Mouse (Mus musculus) intestine, embryonic 15.5 days (tissue): ENCODE results near the gene Prnd. TPM values are rescaled to one million over a fixed set of nuclear protein-coding genes. Genes with fewer than 3 reads are reported as not detected.

Source experiments
- ATAC-seq: fragments of 200-750 bp; cut with Nextera tagmentation; 2 replicates; pipeline ENCODE4 v1.8.0; 2017; ENCODE audit warnings: moderate TSS enrichment, moderate library complexity
- H3K27ac ChIP-seq: fragments of 300-500 bp; sonication (generic); 2 replicates; pipeline ENCODE4 v1.5.1; 2015; ENCODE audit warnings: mild to moderate bottlenecking, inconsistent platforms
- H3K27me3 ChIP-seq: fragments of 300-500 bp; sonication (generic); replicated peaks from 2 replicates; pipeline ENCODE4 v1.6.1; 2015; ENCODE audit warnings: inconsistent platforms
- H3K36me3 ChIP-seq: fragments of 300-500 bp; sonication (generic); 2 replicates; pipeline ENCODE4 v1.6.1; 2015; ENCODE audit warnings: inconsistent platforms
- H3K4me1 ChIP-seq: fragments of 300-500 bp; sonication (generic); replicated peaks from 2 replicates; pipeline ENCODE4 v1.6.1; 2015; ENCODE audit warnings: inconsistent platforms
- H3K4me2 ChIP-seq: fragments of 300-500 bp; sonication (generic); replicated peaks from 2 replicates; pipeline ENCODE4 v1.6.1; 2015; ENCODE audit warnings: mild to moderate bottlenecking, inconsistent platforms
- H3K4me3 ChIP-seq: fragments of 300-500 bp; sonication (generic); replicated peaks from 2 replicates; pipeline ENCODE4 v1.5.1; 2015; ENCODE audit warnings: inconsistent platforms
- H3K9ac ChIP-seq: fragments of 300-500 bp; sonication (generic); 2 replicates; pipeline ENCODE4 v1.6.1; 2015; ENCODE audit warnings: inconsistent platforms
- H3K9me3 ChIP-seq: fragments of 300-500 bp; sonication (generic); 2 replicates; pipeline ENCODE4 v1.6.1; 2016; ENCODE audit warnings: inconsistent platforms
- WGBS: fragments of 180-500 bp; shearing (Covaris S2); methylation state at CpG from one replicate; pipeline ENCODE4 v1.1.7; 2015; 5-methylcytosine and 5-hydroxymethylcytosine counted together
- polyA plus RNA-seq: library from polyadenylated mRNA; unstranded; fragments of >200 nt; fragmentation: Nextera tagmentation; extraction: Ambion mirVana; gene quantifications from 2 replicates; pipeline ENCODE4 v1.2.1, GENCODE M21; 2015

The Prnd gene
- polyA plus RNA-seq, 1 experiment from 2014 or later = 34.6 TPM

GRCm38 (mm10) chr2:131911341-131911740 is 39.3 kb upstream of the Prnd start:
- H3K27me3 ChIP-seq = no peaks in the 10 kb centered on the region
- 40% methylated on average over 4 of the region's 4 CpGs for WGBS
- H3K4me3 ChIP-seq = no peak overlapping the region

GRCm38 (mm10) chr2:131912526-131913258 is 38.0 kb upstream of the Prnd start:
- H3K27ac ChIP-seq = no peak overlapping the region
- H3K4me1 ChIP-seq = 0 out of 2 replicates have a peak, but pooled peaks cover 6% of the 10 kb centered on the region
- no peak overlapping the region for H3K4me3 ChIP-seq
- no peak overlapping the region for H3K4me2 ChIP-seq
- H3K9me3 ChIP-seq = no peaks in the 10 kb centered on the region
- 82% methylated on average over 8 of the region's 8 CpGs for WGBS
- no peaks in the 10 kb centered on the region for H3K36me3 ChIP-seq
- ATAC-seq = no peak
- H3K27me3 ChIP-seq = no peaks in the 10 kb centered on the region
- no peak overlapping the region for H3K9ac ChIP-seq

More at GRCm38 (mm10) chr2:131911341-131911740, 39.3 kb upstream of the Prnd start:
- no peak for ATAC-seq
- H3K4me1 ChIP-seq = 0 out of 2 replicates have a peak, but pooled peaks cover 6% of the 10 kb centered on the region
- H3K36me3 ChIP-seq = no peaks in the 10 kb centered on the region
- no peak overlapping the region for H3K9ac ChIP-seq
- H3K9me3 ChIP-seq = no peaks in the 10 kb centered on the region
- peak overlapping the region; percentile 87 for H3K4me2 ChIP-seq
- no peak overlapping the region for H3K27ac ChIP-seq

DNA sequence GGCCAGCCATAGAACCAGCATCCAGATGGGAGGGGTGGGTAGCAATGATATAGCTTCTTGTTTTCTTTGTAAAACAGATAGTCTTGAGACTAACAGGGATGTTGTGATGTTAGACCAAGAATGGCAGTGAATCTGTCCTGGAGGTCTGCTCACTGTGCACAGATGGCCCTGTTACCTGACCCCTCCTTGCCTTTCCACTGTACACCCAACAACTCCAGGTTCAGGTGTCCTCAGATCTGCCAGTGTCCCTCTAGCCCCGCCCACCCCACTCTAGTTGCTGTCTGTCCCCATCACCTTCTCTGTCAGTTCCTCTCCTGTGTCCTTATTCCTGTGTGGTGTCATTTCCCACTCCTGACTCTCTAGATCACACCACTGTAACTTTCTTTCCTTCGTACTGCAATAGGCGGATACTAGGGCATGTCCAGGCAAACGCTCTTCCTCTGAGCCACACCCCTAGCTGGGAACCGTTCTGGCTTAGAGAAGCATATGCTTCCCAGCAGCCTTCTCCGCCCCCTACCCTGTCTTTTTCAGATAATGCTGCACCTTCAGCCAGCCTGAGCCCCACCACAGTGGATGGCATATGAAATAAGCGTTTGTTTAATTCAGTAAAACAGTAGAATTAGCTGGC is 18.3 kb upstream of the Prnd start:
- Histone ChIP-seq H3K9ac (no peak overlapping the region), H3K9me3 (no peaks in the 10 kb centered on the region), H3K4me2 (no peak overlapping the region), H3K4me3 (no peak overlapping the region), H3K27ac (no peak overlapping the region), H3K36me3 (no peaks in the 10 kb centered on the region), H3K4me1 (0 out of 2 replicates have a peak, but pooled peaks cover 7% of the 10 kb centered on the region), H3K27me3 (no peaks in the 10 kb centered on the region)
- 60% methylated on average over 7 of the region's 7 CpGs for WGBS
- ATAC-seq = no peak

GRCm38 (mm10) chr2:131933013-131933412 is 17.6 kb upstream of the Prnd start:
- H3K9ac ChIP-seq = no peak overlapping the region
- H3K4me1 ChIP-seq = 0 out of 2 replicates have a peak, but pooled peaks cover 7% of the 10 kb centered on the region
- no peak overlapping the region for H3K27ac ChIP-seq
- no peaks in the 10 kb centered on the region for H3K36me3 ChIP-seq
- no peak overlapping the region for H3K4me3 ChIP-seq
- no peak overlapping the region for H3K4me2 ChIP-seq
- 28% methylated on average over 6 of the region's 6 CpGs for WGBS
- no peaks in the 10 kb centered on the region for H3K9me3 ChIP-seq
- H3K27me3 ChIP-seq = no peaks in the 10 kb centered on the region
- no peak for ATAC-seq

GRCm38 (mm10) chr2:131933598-131933997 is 17.1 kb upstream of the Prnd start:
- no peak overlapping the region for H3K27ac ChIP-seq
- 0 out of 2 replicates have a peak, but pooled peaks cover 7% of the 10 kb centered on the region for H3K4me1 ChIP-seq
- 50% methylated on average over 3 of the region's 3 CpGs for WGBS
- H3K36me3 ChIP-seq = no peaks in the 10 kb centered on the region
- no peaks in the 10 kb centered on the region for H3K27me3 ChIP-seq
- H3K9me3 ChIP-seq = no peaks in the 10 kb centered on the region
- no peak overlapping the region for H3K4me3 ChIP-seq
- no peak for ATAC-seq
- H3K9ac ChIP-seq = no peak overlapping the region
- H3K4me2 ChIP-seq = no peak overlapping the region

- Histone ChIP-seq H3K9ac (no peak overlapping the region), H3K36me3 (no peaks in the 10 kb centered on the region), H3K27ac (no peak overlapping the region), H3K27me3 (no peaks in the 10 kb centered on the region), H3K4me2 (no peak overlapping the region), H3K4me3 (no peak overlapping the region), H3K9me3 (no peaks in the 10 kb centered on the region), H3K4me1 (0 out of 2 replicates have a peak, but pooled peaks cover 7% of the 10 kb centered on the region)
- WGBS = 84% methylated on average over 2 of the region's 2 CpGs
- no peak for ATAC-seq
These were observed 16.4 kb upstream of the Prnd start for GRCm38 (mm10) chr2:131934243-131934642.

- Histone ChIP-seq H3K27me3 (no peaks in the 10 kb centered on the region), H3K36me3 (no peaks in the 10 kb centered on the region), H3K27ac (no peak overlapping the region), H3K4me2 (no peak overlapping the region), H3K9ac (no peak overlapping the region), H3K4me3 (no peak overlapping the region), H3K4me1 (0 out of 2 replicates have a peak, but pooled peaks cover 7% of the 10 kb centered on the region), H3K9me3 (no peaks in the 10 kb centered on the region)
- WGBS = 57% methylated on average over 10 of the region's 10 CpGs
- ATAC-seq = no peak
These were observed 15.1 kb upstream of the Prnd start for GRCm38 (mm10) chr2:131935390-131936105.

DNA sequence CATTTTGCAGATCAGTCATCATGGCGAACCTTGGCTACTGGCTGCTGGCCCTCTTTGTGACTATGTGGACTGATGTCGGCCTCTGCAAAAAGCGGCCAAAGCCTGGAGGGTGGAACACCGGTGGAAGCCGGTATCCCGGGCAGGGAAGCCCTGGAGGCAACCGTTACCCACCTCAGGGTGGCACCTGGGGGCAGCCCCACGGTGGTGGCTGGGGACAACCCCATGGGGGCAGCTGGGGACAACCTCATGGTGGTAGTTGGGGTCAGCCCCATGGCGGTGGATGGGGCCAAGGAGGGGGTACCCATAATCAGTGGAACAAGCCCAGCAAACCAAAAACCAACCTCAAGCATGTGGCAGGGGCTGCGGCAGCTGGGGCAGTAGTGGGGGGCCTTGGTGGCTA is 14.3 kb upstream of the Prnd start:
- Histone ChIP-seq H3K36me3 (no peaks in the 10 kb centered on the region), H3K27ac (no peak overlapping the region), H3K4me2 (no peak overlapping the region), H3K4me3 (no peak overlapping the region), H3K9me3 (no peaks in the 10 kb centered on the region), H3K27me3 (no peaks in the 10 kb centered on the region), H3K9ac (no peak overlapping the region), H3K4me1 (0 out of 2 replicates have a peak, but pooled peaks cover 7% of the 10 kb centered on the region)
- WGBS = 97% methylated on average over 10 of the region's 10 CpGs
- no peak for ATAC-seq

DNA sequence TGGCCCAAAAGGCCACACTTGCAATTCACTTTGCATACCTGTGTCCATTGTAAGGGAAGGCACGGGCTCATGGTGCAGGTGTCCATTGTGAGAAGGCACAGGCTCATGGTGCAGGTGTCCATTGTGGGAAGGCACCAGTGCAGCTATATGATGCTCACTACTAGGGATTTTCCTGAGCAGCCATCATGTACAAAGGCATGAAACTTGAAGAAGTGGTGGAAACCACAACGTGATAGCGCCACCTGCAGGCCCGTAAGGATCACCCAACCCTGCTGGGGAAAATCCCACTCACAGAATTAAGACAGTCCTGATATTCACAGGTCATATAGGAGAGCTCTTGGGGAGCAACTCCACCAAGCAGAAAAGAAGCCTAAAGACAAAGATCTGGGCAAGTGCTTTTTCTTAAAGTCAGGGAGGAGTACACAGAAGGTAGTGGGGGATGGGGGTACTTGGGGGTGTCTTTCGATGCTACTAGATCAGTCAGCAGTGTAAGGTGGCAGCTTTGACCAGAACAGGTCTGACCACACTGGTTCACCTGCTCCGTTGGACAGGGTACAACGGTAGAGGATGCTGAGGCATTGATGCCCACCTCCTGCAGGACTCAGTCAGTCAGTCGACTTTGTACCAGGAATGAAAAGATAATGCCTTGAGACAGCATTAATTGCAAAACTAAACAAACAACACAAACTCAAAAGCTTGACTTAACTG is 11.1 kb upstream of the Prnd start:
- Histone ChIP-seq H3K36me3 (no peaks in the 10 kb centered on the region), H3K4me2 (no peak overlapping the region), H3K4me1 (0 out of 2 replicates have a peak, but pooled peaks cover 2% of the 10 kb centered on the region), H3K9ac (no peak overlapping the region), H3K27me3 (no peaks in the 10 kb centered on the region), H3K27ac (no peak overlapping the region), H3K4me3 (no peak overlapping the region), H3K9me3 (no peaks in the 10 kb centered on the region)
- WGBS = 46% methylated on average over 8 of the region's 8 CpGs
- ATAC-seq = no peak

- Histone ChIP-seq H3K9ac (no peak overlapping the region), H3K27ac (no peak overlapping the region), H3K4me1 (no peaks in the 10 kb centered on the region), H3K36me3 (no peaks in the 10 kb centered on the region), H3K4me2 (no peak overlapping the region), H3K9me3 (no peaks in the 10 kb centered on the region), H3K4me3 (no peak overlapping the region), H3K27me3 (no peaks in the 10 kb centered on the region)
- 81% methylated on average over 3 of the region's 3 CpGs for WGBS
- no peak for ATAC-seq
These were observed 10.2 kb upstream of the Prnd start for GRCm38 (mm10) chr2:131940506-131940905.

DNA sequence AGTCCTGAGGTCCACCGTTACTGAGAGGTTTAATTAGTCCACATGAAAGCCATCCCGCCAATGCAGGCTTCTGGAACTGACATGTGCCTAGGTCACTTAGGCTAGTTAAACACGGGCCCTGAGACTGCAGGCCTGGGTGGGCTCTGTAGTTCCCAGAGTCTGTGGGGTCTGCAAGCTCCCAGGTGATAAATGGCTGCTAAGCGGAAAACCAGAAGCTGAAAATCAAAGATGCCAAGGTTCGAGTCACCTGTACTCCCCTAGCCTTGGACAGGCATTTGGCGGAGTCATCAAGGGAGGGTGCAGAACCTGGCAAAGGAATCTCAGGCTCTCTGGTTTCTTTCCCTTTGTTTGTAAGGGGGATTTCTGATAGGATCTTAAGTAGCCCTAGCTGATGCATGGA is 9.2 kb upstream of the Prnd start:
- H3K27me3 ChIP-seq = no peaks in the 10 kb centered on the region
- no peaks in the 10 kb centered on the region for H3K9me3 ChIP-seq
- H3K36me3 ChIP-seq = no peaks in the 10 kb centered on the region
- H3K9ac ChIP-seq = no peak overlapping the region
- no peak for ATAC-seq
- H3K4me3 ChIP-seq = no peak overlapping the region
- H3K4me1 ChIP-seq = no peaks in the 10 kb centered on the region
- H3K27ac ChIP-seq = no peak overlapping the region
- 78% methylated on average over 6 of the region's 6 CpGs for WGBS
- H3K4me2 ChIP-seq = no peak overlapping the region

GRCm38 (mm10) chr2:131944370-131944769 is 6.3 kb upstream of the Prnd start:
- Histone ChIP-seq H3K27ac (no peak overlapping the region), H3K4me1 (no peaks in the 10 kb centered on the region), H3K27me3 (no peaks in the 10 kb centered on the region), H3K4me3 (no peak overlapping the region), H3K4me2 (no peak overlapping the region), H3K9me3 (no peaks in the 10 kb centered on the region), H3K9ac (no peak overlapping the region), H3K36me3 (no peaks in the 10 kb centered on the region)
- 45% methylated on average over 1 of the region's 1 CpGs for WGBS
- no peak for ATAC-seq
